Mouse (Mus musculus): ENCODE data around the gene Dcaf5.

DNA sequence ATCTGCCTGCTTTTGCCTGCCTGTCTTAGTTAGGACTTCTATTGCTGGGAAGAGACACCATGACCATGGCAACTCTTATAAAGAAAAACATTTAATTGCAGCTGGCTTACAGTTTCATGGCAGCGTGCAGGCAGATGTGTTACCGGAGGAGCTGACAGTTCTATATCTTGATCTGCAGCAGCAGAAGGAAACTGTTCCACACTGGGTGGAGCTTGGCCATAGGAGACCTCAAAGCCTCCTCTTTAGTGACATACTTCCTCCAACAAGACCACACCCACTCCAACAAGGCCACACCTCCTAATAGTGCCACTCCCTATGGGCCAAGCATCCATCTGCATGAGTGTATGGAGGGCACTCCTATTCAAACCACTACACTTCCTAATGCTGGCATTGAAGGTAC lies 121.1 kb downstream of the Dcaf5 start:
- TF ChIP-seq CTCF (IDR thresholded peaks at IDR 0.05) (no peak), EP300 (IDR thresholded peaks at IDR 0.05; ENCODE audit: insufficient read depth, low read depth, low read length) (no peak)
